Mouse (Mus musculus): ENCODE results near the gene Nmt1.

Gene Nmt1

DNA sequence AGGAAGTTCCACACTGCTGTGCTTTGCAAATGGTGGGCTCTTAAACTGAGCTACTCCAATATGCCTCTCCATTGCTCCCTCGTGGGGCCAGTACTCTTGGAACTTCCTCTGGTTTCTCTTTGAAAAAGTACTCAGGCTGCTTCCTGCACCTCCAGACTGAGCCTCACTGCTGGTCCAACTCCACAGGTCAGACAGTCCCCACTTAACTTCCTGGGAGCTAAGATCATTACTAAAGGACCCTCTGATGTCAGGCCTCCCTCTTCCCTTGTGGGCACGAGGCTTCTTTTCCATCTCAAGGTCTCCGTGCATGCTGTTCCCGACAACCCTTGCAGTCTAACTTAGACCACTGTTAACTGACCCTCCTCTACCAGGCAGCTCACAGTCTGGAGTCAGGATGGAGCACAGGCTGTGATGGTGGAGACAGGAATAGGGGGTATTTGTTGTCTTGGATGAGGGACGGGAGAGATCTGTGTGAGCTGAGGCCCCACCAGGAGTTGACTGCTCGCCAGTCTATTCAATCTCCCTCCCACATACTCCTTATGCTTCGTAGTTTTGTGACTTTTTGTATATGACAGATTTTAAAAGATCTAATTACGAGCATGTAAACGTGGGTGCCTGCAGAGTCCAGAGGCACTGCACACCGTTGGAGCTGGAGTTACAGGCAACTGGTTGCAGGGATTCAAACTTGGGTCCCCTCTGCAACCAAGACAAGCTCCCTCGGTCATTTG, 22.6 kb upstream of the Nmt1 start:
- no peak for DNase-seq (ENCODE audit: low spot score)

DNA sequence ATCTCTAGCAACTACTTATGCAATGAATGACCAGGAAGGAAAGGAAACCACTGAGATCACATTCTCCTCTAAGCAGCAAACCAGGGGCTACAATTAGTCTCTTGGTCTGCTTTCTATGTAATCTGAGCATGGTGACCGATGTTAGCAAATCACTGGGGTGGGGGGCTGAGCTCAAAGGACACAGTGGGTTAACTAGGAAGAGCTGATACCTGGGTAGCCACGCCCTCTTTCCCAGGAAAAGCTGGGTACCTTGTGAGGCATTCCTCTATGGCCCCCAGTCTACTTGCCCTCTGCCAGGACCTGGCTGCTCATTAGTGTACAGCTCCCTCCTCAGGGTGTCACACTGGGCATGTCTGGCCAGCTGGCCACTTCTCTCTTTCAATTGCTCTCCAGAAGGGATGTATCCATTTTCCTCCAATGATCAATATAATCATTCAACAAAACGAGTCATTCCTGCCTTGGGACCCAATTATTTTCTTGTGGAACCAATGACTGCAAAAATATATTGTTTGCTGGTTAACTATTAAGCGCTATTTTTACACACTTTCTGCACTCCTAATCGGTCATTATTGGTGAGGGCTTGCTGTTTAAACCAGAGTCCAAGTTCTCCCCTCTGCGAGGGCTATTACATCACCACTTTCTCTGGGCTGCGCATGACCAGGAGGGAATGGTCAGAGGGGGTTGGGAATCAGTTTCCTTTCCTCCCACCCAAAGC, 21.5 kb upstream of the Nmt1 start:
- DNase-seq (ENCODE audit: low spot score) = no peak

DNA sequence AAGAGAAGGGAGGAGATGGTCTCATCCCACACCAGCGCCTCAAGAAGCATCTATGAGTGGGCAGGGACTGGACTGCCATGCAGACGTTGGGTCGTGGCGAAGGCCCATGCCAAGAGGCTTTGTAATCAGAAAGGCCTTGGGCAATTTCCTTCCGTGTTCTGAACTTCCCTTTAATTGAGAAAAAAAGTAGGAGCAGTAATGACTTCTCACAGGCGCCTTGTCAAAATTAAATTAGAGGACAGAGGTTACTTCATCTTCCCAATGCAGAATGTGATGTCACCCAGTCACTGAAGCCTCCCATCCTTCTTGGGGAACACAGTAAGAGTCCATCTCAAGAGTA, 21.0 kb upstream of the Nmt1 start:
- peak; percentile 79 for DNase-seq (ENCODE audit: low spot score)

DNA sequence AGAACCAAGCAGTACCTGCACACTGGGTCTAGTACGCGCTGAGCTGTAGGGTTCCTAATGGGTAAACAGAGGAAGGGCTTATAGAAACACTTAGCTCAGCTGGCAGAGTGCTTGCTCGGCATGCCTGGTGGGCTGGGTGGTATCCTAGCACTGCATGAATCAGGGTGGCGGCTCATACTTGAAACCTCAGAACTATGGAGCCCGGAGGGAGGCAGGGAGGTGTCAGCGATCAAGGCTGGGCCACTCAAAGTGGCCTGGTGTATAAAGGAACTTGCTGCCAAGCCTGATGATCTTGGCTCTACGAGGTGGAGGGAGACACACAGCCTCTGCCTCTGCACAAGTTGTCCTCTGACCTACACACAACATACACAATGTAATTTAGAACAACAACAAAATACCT, 19.4 kb upstream of the Nmt1 start:
- no peak for DNase-seq (ENCODE audit: low spot score)

DNA sequence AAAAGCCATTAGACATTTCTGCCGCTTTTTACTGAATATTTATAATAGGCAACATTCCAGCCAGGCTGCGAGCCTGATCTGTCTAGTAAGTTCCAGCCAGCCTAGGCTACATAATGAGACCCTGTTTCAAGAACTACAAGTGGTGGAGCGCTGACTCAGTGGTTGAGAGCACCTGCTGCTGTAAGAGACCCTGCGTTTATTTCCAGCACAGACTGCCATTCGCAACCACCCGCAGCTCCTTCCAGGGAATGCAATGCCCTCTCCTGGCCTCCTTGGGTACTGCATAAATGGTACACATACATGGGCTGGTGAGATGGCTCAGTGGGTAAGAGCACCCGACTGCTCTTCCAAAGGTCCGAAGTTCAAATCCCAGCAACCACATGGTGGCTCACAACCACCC, 18.8 kb upstream of the Nmt1 start:
- DNase-seq (ENCODE audit: low spot score) = no peak

DNA sequence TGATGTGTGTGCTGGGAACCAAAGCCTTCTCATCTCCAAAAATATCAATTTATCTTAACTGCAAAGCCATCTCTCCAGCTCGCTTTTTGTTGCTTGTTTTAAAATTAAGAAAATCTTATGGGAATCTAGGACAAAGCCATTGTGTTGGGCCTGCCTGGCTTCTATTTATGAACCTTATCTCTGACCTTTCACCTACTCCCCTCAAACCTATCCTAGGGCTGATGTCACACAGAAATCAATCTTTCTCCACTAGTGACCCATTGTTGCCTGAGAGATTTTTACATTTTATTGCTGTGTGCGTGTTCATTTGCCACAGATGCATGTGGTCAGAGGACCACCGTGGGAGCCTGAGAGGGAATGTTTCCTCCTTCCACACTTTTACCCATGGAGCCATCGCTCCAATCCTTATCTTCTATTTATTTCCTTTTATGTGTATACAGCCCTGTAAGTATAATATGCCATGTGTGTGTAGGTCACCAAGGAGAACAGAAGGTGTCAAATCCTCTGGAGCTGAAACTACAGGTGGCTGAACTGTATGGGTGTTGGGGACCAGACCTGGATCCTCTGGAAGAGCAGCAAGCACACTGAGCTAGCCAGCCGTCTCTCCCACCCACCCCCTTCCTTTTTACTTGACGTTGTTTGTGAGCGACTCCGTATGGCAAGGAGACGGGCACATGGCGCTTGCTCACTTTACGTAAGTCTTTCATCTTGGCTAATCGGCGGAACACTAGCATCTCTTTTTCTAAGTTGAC, 17.4 kb upstream of the Nmt1 start:
- no peak for DNase-seq (ENCODE audit: low spot score)

DNA sequence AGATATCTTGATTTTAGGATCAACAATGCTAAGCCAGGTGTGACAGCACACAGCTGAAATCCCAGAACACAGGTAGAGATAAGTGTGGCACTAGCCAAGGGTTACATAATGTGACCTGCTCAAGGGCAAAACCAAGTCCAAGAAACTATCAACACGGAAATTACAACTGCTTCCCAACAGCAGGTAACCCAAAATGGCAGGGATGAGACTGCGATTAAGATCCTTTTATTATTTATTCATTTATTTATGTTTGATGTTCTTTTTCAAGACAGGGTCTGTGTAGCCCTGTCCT, 16.8 kb upstream of the Nmt1 start:
- no peak for DNase-seq (ENCODE audit: low spot score)

DNA sequence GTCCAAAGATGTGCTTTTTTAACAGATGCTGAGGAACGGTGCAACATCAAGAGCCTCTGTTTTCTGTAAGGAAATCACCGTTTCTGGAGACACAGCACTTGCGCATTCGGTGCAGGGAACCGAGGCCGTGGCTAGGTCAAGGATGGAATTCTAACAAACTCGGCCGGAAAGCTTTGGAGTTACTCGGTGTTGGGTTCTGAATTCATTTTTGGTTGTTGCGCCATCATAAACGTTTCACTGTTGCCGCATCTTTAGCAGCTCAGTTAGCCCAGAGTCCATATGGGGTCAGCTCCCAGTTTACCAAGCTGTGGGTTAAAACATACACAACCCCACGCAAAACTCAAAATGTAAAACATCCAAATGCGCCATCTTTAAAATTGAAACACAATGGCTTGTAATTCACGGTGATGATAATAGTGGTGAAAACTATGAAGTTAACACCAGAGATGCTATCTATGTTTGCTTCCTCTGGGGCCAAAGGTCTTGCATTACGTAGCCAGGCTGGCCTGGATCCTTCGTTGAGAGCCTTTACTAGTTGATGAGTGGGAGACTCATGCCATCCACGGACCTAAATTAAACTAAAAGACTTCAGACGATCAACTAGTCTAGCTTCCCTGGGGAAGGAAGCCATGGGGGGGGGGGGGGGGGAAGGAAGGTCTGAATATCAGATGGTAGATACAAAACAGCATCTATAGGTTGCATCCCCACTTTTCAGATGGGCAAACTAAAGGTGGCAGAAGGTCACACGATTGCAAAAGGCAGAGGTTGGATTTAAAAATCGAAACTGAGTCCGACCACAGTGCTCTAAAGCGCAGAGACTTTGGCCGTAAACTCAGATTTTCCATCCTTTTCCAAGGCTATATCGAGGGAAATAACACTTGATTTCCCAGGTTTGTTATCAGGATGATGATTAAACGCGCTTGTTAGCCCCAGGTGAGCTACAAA, 11.8 kb upstream of the Nmt1 start:
- no peak for DNase-seq (ENCODE audit: low spot score)

DNA sequence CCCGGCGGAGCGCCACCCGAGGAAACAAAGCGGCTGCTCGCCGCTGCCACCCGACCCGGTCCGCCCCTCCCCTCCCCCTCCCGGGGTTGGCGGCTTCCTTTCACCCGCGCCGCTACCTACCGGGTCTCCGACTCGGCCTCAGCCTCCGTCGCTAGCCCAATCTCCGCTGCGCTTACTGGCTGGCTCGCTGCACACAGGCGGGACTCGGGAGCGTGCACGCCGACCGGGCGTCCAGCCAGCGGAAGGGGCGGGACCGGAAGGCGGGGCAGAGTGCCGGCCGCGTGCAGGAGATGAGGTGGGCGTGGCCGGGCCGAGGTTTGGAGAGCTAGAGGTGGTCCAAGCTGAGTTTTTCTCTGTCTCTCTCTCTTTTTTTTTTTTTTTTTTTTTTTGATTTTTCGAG, 11.1 kb upstream of the Nmt1 start:
- peak; percentile 97 for DNase-seq (ENCODE audit: low spot score)

DNA sequence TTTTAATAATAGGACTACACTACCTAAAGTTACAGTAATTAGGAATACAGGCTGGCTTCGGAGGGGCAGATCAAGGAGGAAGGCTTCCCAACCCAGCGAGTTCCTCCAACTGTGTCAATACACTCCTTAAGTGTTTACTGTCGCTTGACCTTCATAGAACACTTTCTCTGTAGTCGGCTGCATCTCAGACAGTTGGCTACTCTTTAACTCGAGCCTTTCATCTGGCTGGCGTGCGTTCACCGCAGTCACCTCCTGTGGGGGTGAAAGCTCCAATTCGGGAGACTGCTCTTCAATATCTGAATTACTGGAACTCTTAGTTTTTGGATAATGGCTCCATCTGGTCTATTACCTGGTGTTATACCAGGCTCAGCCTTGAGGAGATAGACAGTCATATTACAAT, 10.3 kb upstream of the Nmt1 start:
- no peak for DNase-seq (ENCODE audit: low spot score)

DNA sequence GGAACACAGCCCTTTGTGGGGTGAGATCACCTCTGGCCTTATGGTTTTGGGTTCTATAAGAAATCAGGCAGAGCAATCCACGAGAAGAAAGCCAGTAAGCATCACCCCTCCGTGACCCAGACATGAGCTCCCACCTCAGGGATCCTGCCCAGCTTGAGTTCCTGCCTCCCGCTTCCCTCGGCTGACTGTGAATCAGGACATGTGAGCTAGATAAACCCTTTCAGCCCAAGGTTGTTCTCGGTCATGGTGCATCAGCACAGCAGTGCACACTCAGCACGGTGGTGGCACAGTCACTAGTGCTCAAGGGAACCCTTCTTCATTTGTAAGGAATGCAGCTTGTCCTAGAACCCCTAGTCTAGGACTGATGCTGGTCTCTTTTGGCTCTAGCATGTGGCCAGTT, 9.1 kb upstream of the Nmt1 start:
- no peak for DNase-seq (ENCODE audit: low spot score)

DNA sequence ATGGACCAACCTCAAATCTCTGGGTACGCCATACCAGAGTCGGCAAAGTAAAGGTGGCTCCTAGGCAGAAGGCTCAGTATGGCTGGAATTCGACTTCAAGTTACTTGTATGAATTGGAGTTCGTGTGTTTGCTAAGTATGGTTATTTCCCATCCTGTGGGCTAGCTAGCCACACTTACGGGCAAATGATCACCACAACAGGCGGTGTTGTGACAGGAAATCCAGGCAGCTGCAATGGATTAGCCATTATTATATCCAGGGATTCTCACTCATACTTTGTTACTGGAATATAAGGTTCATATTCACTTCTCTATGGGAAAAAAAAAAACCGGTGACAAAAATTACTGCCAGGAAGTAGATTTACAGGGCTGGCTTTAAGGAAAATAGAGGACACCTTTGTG, 8.7 kb upstream of the Nmt1 start:
- no peak for DNase-seq (ENCODE audit: low spot score)

DNA sequence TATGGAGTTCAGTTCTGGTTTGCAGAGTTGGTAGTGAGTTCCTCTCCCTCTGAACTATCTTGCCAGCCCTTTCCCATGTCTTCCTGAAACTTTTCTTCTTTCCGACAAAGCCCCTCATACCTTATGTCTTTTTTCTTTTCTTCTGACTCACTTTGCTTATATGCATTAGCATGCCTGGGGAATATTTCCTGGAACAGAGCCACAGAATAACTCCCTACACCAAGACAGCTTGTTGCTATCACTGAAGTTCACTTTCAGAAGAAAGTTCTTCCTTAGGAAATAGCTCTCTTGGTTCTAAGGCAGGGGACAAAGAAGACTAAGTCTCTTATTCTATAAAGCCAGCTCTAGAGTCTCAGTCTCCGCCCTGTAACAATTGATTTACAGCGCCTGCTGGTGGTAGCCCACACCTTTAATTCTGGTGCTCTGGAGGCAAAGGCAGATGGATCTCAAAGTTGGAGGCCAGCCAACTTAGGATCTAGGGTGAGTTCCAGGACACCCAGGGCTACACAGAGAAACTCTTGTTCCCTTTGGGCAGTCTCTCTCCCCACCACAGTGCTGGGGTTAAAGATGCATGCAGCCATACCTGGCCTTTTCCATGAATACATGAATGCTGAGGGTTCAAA, 7.2 kb upstream of the Nmt1 start:
- DNase-seq (ENCODE audit: low spot score) = no peak

DNA sequence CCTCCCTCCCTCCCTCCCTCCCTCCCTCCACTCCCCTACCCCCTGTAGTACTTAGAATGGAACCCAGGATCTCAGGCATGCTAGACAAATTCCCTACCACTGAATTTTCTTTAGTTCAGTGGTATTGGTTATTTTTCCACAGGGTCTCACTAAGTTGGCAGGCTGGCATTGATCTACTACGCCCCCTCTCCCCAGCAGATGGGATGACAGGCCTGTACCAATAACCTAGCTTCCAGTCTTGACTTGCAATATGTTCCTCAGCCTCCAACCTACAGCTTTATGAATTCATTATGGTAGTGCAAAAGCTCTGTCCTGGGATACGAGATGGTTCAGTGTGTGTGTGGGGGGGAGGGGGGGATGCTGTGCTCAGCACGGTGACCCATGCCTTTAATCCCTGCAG, 4.0 kb upstream of the Nmt1 start:
- DNase-seq (ENCODE audit: low spot score) = no peak

DNA sequence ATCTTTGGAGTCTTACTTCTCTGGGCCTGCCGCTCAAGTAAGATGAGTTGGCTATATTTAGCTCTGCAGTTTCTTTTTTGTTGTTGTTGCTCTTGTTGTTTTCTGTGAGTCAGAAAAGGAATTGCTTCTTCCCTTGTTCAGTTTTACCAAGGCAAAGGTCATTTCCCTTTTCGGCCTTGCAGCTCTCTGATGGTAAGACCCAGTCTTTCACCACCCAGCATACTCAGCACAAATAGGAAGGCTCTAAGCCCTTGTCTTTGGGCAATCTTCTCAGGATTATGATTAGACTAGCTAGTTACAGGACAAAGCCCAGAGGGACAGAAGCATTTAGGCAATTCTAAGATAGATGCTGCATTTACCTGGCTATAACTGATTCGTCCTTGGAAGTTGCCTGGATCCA, 1.1 kb upstream of the Nmt1 start:
- no peak for DNase-seq (ENCODE audit: low spot score)

DNA sequence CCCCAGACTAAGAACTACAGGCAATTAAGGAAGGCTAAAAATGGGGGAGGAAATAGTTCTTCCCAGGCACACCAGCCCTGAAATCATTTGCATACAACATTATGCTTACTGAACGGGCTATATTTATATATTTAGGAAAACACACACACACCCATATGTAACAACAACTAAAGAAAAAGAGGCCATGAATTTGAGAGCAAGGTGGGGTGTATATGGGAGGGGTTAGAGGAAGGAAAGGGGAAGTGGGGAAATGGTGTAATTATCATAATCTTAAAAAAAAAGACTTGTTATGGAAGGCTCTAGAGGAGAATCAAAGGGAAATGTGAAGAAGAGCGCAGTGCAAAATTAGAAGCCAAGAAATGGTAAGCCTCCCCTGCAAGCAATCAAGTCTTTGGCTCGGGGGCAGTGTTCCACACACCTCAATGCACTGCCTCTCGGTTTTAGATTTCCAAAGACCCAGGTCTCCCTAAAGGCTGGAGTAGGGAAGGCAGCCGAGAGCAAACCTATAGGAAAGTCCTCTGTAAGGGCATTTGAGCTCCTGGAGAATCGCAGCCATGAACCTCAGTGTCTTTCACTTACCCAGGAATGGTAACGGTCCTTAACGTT, 317 bp upstream of the Nmt1 start:
- no peak for DNase-seq (ENCODE audit: low spot score)

DNA sequence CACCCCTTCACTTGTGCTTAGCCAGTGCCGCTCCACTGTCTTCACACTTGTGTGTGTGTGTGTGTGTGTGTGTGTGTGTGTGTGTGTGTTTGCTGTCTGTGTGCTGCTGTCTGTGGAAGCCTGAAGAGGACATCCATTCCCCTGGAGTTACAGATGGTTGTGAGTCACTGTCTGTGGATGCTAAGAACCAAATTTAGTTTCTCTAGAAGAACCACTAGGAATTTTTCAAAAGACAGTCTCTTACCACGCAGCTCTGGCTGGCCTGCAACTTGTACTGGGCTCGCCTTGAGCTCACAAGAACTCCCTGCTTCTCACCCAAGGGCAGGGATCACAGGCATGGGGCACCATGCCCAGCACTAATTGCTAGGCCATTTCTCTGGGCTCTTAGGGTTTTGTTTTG, 5.0 kb downstream of the Nmt1 start:
- DNase-seq (ENCODE audit: low spot score) = no peak

DNA sequence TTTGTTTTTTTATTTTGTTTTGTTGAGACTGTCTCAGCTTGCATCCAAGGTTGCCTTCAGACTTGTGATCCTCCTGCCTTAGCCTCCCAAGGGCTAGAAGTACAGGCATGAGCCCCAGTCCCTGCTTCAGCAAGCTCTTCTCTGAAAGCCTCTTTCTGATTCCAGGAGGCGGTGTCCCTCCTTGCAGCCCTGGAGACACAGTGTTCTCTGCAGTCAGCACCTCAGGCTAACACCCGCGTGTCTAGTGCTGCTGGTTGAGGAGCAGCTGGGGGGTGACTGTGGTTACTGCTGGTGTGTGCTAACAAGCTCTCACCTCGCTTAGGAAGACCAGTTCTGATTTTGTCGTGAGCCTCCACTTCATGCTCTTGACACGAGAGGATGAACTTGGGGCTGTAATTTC, 7.0 kb downstream of the Nmt1 start:
- no peak for DNase-seq (ENCODE audit: low spot score)

DNA sequence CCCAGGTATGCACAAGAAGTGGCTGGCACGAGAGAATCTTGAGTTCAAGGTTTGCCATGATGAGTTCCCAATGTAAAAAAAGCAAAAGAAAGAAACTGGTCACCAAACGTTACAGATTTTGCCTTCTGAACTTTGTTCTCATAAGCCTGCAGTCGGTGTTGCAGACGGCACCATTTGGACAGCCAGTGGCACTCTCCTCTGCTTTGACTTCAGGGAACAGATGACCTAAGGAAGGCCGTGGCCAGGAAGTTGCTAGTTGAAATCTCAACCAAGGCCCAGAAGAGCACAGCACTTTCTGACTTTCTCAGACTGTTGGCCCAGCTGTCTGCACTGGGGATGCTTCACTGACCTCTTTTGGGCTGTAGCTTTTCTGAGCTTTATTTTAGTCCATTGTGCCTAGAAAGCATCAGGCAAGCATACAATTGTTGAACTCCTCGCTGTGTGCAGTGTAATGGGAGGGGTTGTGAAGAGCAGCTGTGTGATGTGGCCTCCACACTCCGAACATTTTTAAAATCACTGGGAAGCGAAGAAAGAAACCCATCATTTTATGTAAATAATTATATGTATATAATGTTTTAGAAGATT, 9.0 kb downstream of the Nmt1 start:
- DNase-seq (ENCODE audit: low spot score) = no peak

DNA sequence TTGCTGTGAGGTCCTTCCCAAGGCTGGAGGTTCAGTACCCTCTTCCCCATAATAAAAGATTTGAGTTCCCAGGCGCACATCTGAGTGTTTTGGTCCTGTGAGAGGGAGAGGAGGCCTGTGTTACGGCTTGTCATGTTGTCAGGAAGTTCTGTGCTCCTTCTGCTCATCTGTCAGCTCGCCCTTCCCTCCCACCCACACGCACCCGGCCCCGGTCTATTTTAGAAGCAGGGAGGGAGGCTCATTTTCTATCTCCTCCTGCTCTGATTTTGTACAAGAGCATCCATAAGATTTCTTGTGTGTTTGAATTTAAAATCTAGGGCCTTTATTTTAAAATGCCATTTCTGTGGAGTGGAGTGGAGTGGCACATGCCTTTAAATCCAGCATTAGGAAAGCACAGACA, 10.0 kb downstream of the Nmt1 start:
- DNase-seq (ENCODE audit: low spot score) = no peak

DNA sequence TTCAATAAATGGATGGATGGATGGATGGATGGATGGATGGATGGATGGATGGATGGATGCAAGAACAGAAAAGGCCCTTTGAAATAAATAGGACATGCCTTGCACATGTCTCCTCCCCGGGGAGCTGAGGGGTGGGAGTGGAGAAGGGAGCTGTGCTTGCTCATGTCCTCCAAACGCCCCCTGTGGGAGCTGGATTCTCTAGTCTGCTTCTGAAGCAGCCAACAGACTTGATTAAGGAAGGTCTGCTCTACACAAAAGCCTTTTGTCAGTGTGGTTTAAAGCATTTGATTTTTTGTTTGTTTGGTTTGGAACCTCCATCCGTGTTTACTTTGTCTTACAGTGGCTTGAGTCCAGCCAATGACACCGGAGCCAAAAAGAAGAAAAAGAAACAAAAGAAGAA, 14.8 kb downstream of the Nmt1 start:
- no peak for DNase-seq (ENCODE audit: low spot score)
